Mouse (Mus musculus) cerebellum, adult 2 months (tissue): ENCODE measurements around the gene Cnot6. TPM values are rescaled to one million over a fixed set of nuclear protein-coding genes. Genes with fewer than 3 reads are reported as not detected.

Source experiments
- DNase-seq, 2 experiments: peaks; one replicate each; pipeline ENCODE4 v3.0.0; 2021
- H3K27ac ChIP-seq: fragments of 200-500 bp; 2 replicates; pipeline ENCODE4 v1.5.1; 2012; ENCODE audit warnings: low read length, control low read depth, inconsistent platforms; ENCODE audit not compliant: insufficient read depth
- H3K27me3 ChIP-seq: fragments of 200-500 bp; 2 replicates; pipeline ENCODE4 v1.6.1; 2012; ENCODE audit warnings: inconsistent platforms, mild to moderate bottlenecking, low read length, moderate library complexity; ENCODE audit not compliant: control insufficient read depth, insufficient read depth
- H3K4me1 ChIP-seq: fragments of 200-500 bp; 2 replicates; pipeline ENCODE4 v1.6.1; 2011; ENCODE audit warnings: low read length; ENCODE audit not compliant: control insufficient read depth, insufficient read depth
- H3K4me3 ChIP-seq: fragments of 200-500 bp; replicated peaks from 2 replicates; pipeline ENCODE3; 2011; ENCODE audit warnings: mild to moderate bottlenecking, low read depth, low read length, control low read depth; ENCODE audit not compliant: insufficient read depth
- CTCF ChIP-seq: fragments of 200-500 bp; IDR thresholded peaks from 2 replicates; pipeline ENCODE4 v1.5.1; 2011; ENCODE audit warnings: low read depth, mild to moderate bottlenecking, control low read depth, low read length, moderate library complexity, borderline replicate concordance; ENCODE audit not compliant: insufficient read depth
- POLR2A ChIP-seq: fragments of 200-500 bp; IDR thresholded peaks from 2 replicates; pipeline ENCODE4 v1.6.1; 2011; ENCODE audit warnings: low read length, control low read depth, borderline replicate concordance; ENCODE audit not compliant: insufficient read depth
- WGBS: fragments of 180-500 bp; shearing (Covaris S2); methylation state at CpG from one replicate; pipeline ENCODE4 v1.1.7; 2018; 5-methylcytosine and 5-hydroxymethylcytosine counted together
- polyA plus RNA-seq: library from polyadenylated mRNA; depleted of rRNA; stranded (reverse); fragments of >200 nt; gene quantifications from 2 replicates; pipeline ENCODE4 v1.2.3, GENCODE M21; 2012

Cnot6 gene
- polyA plus RNA-seq, 1 experiment = 26.3 TPM

DNA sequence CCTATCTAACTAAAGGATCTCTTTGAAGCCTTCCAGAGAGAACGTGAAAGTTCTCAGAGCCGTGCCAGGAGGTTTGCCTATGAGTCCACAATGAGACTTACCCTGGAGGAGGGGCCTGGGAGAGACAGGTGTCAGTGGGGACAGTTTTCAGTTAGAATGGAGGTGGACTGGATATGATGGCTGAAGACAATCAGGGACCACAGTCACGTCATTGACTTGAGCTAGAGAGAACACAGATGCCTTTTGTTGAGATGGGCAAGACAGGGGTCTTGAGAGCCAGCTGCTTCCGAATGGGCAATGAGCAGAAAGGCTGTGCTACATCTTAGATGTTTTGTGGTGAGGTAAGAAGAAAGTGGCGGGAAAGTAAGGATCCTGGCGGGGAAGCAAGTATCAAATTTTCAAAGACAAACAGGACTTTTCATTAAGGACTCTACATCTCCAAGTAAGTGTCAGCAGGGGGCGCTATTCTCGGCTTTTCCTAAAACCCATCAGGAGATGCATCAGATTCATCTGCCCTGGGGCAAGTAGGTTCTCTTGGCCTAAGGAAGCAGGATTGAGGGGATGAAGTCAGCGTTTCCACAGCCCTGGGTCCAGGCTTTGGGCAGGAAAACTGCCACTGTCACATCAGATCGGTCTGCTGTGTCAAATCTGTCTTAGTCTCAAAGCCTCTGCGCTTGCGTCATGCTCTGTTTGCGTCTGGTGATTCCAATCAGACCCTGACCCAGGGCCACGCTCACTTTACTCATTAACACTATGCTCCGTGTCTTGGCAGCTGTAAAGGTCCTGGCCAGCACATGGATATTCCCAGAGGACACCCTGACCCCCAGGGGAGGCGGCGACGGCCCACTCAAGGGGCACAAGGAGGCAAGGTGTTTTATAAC is 62.2 kb downstream of the Cnot6 start:
- no peak for DNase-seq
- 55% methylated on average over 18 of the region's 18 CpGs for WGBS
- no peak for TF ChIP-seq POLR2A
- peak; percentile 12; the same call in 1 of the 2 replicates for TF ChIP-seq CTCF
- Histone ChIP-seq H3K4me3 (no peak overlapping the region), H3K4me1 (no peaks in the 10 kb centered on the region), H3K27me3 (no peaks in the 10 kb centered on the region), H3K27ac (no peak overlapping the region)

DNA sequence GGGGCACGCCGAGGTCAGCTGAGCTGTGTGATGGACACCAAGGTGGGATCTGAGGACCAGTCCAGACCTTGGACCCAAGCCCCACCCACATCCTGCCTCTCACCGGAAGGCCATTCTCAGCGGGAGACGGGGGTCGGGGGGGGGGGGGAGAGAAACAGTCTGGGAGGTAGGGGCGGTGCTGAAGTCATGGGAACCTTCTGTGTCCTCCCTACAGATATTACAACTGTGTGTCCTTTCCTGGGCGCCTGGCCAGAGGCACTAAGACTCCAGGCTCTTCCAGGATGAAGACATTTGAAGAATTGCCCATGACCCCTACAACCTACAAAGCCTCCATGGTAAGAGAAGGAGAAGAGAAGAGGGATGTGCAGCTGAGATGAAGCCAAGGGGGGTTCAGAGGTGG is 66.8 kb downstream of the Cnot6 start:
- TF ChIP-seq CTCF = no peak
- H3K27me3 ChIP-seq = no peaks in the 10 kb centered on the region
- no peak overlapping the region for H3K27ac ChIP-seq
- no peaks in the 10 kb centered on the region for H3K4me1 ChIP-seq
- DNase-seq = no peak
- no peak overlapping the region for H3K4me3 ChIP-seq
- 59% methylated on average over 8 of the region's 8 CpGs for WGBS

DNA sequence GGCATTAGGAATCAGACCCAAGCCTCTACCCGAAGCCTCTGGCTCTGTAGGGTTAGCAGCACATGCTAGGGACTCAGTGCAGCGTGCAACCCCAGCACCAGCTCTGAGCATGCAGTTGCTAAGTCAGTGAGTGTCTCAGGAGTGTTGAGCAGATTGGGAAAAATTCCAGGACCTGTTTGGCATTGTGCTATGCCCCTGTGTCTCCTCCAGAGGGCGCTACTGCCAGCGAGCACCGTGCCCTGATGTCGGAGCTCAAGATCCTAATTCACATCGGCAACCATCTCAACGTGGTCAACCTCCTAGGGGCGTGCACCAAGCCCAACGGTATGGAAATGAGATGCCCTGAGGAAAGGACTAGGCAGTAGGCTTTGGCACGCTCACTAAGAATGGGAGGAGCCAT is 76.1 kb downstream of the Cnot6 start:
- H3K27me3 ChIP-seq = no peaks in the 10 kb centered on the region; the same call in 1 of the 2 replicates
- 1% methylated on average over 11 of the region's 11 CpGs for WGBS
- no peak for DNase-seq
- H3K27ac ChIP-seq = no peak overlapping the region
- H3K4me1 ChIP-seq = no peaks in the 10 kb centered on the region; the same call in 1 of the 2 replicates
- no peak overlapping the region for H3K4me3 ChIP-seq
- TF ChIP-seq CTCF (peak; percentile 38; the same call in 1 of the 2 replicates), POLR2A (no peak)

DNA sequence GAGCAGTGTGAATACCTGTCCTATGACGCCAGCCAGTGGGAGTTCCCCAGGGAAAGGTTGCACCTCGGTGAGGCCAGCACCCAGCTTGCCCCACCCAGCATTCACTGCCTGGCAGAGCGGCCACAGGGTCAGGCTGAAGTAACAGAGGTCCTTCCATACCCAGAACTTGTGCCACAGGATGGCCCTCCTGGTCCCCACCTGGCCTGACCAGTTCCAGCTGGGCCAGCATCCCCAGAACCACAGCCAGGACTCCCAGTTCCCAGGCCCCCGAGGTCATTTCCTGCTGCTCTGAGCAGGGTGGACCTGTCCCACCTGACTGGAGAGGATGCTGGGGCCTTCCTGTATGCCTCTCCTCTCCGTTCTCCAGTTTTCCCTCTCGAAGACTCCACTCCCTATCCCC is 76.9 kb downstream of the Cnot6 start:
- no peak for DNase-seq
- H3K4me1 ChIP-seq = no peaks in the 10 kb centered on the region; the same call in 1 of the 2 replicates
- H3K4me3 ChIP-seq = no peak overlapping the region
- H3K27me3 ChIP-seq = no peaks in the 10 kb centered on the region; the same call in 1 of the 2 replicates
- TF ChIP-seq CTCF (no peak), POLR2A (no peak)
- WGBS = 73% methylated on average over 6 of the region's 6 CpGs
- H3K27ac ChIP-seq = no peak overlapping the region

DNA sequence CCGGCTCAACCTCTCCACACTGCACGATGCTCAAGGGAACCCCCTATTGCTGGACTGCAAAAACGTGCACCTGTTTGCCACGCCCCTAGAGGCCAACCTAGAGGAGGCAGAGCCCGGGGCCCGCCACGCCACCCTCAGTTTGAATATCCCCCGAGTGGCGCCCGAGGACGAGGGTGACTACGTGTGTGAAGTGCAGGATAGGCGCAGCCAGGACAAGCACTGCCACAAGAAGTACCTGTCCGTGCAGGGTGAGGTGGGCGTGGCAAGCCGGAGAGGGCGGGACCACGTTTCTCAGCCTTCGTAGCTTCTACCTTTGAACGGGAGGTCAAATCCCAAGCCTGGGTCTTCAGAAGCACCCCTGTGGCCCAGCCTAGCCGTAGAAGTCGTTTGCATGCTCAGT is 78.4 kb downstream of the Cnot6 start:
- H3K4me1 ChIP-seq = no peaks in the 10 kb centered on the region; the same call in 1 of the 2 replicates
- no peak for DNase-seq
- H3K27ac ChIP-seq = no peak overlapping the region
- H3K27me3 ChIP-seq = no peaks in the 10 kb centered on the region
- no peak overlapping the region for H3K4me3 ChIP-seq
- 5% methylated on average over 22 of the region's 22 CpGs for WGBS
- no peak for TF ChIP-seq POLR2A
- TF ChIP-seq CTCF = no peak

DNA sequence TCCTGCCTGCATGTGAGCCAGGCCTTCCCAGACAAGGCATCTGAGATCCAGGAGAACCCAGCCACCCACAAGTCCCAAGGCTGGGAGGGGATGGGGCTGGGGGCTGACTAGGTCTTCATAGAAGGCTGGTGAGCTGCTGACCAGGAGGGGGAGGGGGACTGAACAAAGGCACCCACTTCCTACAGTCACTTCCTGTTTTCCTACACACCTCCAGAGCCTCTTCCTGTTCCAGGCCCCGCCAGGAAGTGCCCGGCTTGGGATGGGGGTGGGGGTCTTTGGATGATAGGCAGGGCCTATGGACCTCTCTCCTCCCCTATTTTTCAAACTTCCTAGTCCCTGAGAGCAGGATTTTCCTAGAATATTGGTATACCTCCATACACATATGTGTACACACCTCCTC is 80.3 kb downstream of the Cnot6 start:
- no peak overlapping the region for H3K4me3 ChIP-seq
- TF ChIP-seq POLR2A (no peak), CTCF (no peak)
- no peaks in the 10 kb centered on the region; the same call in 1 of the 2 replicates for H3K4me1 ChIP-seq
- H3K27ac ChIP-seq = no peak overlapping the region
- H3K27me3 ChIP-seq = no peaks in the 10 kb centered on the region
- WGBS = 89% methylated on average over 2 of the region's 2 CpGs
- DNase-seq = no peak

DNA sequence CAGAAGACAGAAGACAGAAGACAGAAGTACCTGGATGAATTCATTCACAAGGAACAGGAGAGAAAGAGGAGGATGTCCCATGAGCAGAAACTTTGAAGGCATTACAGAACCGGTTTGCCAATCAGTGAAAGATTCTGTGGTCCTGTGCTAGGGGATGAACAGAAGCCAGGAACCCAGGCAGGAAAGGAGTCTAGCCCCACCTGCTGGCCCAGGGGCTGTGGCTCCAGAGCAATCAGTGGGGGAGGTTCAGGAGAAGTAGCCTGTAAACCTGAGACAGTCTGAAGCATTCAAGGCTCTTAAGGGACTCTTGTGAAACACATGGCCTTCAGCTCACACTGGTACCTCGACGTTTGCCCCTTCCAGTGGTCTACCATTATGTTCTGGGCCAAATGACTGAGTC is 81.4 kb downstream of the Cnot6 start:
- no peak for TF ChIP-seq CTCF
- no peak for TF ChIP-seq POLR2A
- DNase-seq = no peak

DNA sequence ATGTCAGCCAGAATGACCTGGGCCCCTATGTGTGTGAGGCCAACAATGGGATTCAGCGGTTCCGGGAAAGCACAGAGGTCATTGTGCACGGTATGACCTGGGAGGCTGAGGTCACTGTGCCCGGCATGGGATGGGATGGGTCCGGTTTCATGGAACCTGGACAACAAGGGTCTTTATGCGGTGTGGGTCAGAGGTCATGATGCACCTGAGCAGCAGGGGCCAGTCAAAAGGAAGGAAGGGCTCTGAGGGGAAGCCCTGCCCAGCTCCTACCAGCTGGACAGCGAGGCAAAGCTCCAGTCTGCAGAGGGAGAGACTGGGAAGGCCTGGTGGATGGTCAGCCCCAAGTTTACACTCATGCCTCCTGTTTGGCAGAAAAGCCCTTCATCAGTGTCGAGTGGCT is 85.8 kb downstream of the Cnot6 start:
- Histone ChIP-seq H3K4me1 (no peaks in the 10 kb centered on the region), H3K27ac (no peak overlapping the region), H3K27me3 (no peaks in the 10 kb centered on the region), H3K4me3 (no peak overlapping the region)
- 55% methylated on average over 8 of the region's 8 CpGs for WGBS
- no peak for DNase-seq
- TF ChIP-seq CTCF = no peak
- no peak for TF ChIP-seq POLR2A

More for the DNA sequence above, 81.4 kb downstream of the Cnot6 start:
- H3K27ac ChIP-seq = no peak overlapping the region
- no peaks in the 10 kb centered on the region for H3K27me3 ChIP-seq
- H3K4me3 ChIP-seq = no peak overlapping the region
- whole genome bisulfite sequencing = 40% methylated on average over 3 of the region's 3 CpGs
- no peaks in the 10 kb centered on the region for H3K4me1 ChIP-seq
